Mouse (Mus musculus): ENCODE data around the gene Irf3. TPM values are rescaled to one million over a fixed set of nuclear protein-coding genes. Genes with fewer than 3 reads are reported as not detected.

The Irf3 gene
- total RNA-seq, 1 experiment = 45.9 TPM

- TF ChIP-seq CHD2 (IDR thresholded peaks at IDR 0.05; ENCODE audit: low read depth, low read length) (no peak), MAFK (IDR thresholded peaks at IDR 0.05; ENCODE audit: insufficient read depth, low read depth, low read length) (no peak), HCFC1 (IDR thresholded peaks at IDR 0.05; ENCODE audit: borderline replicate concordance, insufficient read depth, low read length) (no peak), ZNF384 (IDR thresholded peaks at IDR 0.05; ENCODE audit: low read depth, low read length) (no peak), ZC3H11A (IDR thresholded peaks at IDR 0.05; ENCODE audit: borderline replicate concordance, low read depth, low read length) (no peak)
- peaks cover 0 to 12% of the 10 kb centered on the region in 2 experiments; a peak in 2 of 4 replicates for H3K4me1 ChIP-seq (ENCODE audit: control insufficient read depth in 2 of 2, insufficient read depth in 2 of 2, low read length in 2 of 2, poor library complexity in 1 of 2)
- no peak for DNase-seq (ENCODE audit: low read depth, low spot score)
- H3K36me3 ChIP-seq (ENCODE audit: control insufficient read depth, insufficient read depth, low read length, poor library complexity, severe bottlenecking) = peaks cover 72% of the 10 kb centered on the region
- peak overlapping the region; percentile 45 for H3K9ac ChIP-seq (ENCODE audit: insufficient read depth, low read depth, low read length, poor library complexity, severe bottlenecking)
- peak overlapping the region; percentile 41 to 47; a peak in 3 of 4 replicates for H3K4me3 ChIP-seq (ENCODE audit: insufficient read depth in 1 of 2, low read depth in 1 of 2, low read length in 2 of 2, poor library complexity in 1 of 2, severe bottlenecking in 1 of 2)
- no peaks in the 10 kb centered on the region for H3K9me3 ChIP-seq (ENCODE audit: control insufficient read depth, insufficient read depth, low read depth, low read length)
- H3K27ac ChIP-seq (ENCODE audit: insufficient read depth, low read depth, low read length, poor library complexity, severe bottlenecking) = no peak overlapping the region
- in situ Hi-C loops (cut with MboI; ENCODE audit: low sequenced_read_pairs in 2 of 2, unreplicated experiment in 2 of 2) = no loop called here
These were observed 10.4 kb downstream of the Irf3 start for GRCm38 (mm10) chr7:45007846-45008245.

- H3K36me3 ChIP-seq (ENCODE audit: control insufficient read depth, insufficient read depth, low read length, poor library complexity, severe bottlenecking) = peaks cover 72% of the 10 kb centered on the region
- H3K27ac ChIP-seq (ENCODE audit: insufficient read depth, low read depth, low read length, poor library complexity, severe bottlenecking) = no peak overlapping the region
- H3K9ac ChIP-seq (ENCODE audit: insufficient read depth, low read depth, low read length, poor library complexity, severe bottlenecking) = peak overlapping the region; percentile 45
- peaks cover 0 to 12% of the 10 kb centered on the region in 2 experiments; a peak in 2 of 4 replicates for H3K4me1 ChIP-seq (ENCODE audit: control insufficient read depth in 2 of 2, insufficient read depth in 2 of 2, low read length in 2 of 2, poor library complexity in 1 of 2)
- no peak for DNase-seq (ENCODE audit: low read depth, low spot score)
- TF ChIP-seq HCFC1 (IDR thresholded peaks at IDR 0.05; ENCODE audit: borderline replicate concordance, insufficient read depth, low read length) (no peak), MAFK (IDR thresholded peaks at IDR 0.05; ENCODE audit: insufficient read depth, low read depth, low read length) (no peak), ZC3H11A (IDR thresholded peaks at IDR 0.05; ENCODE audit: borderline replicate concordance, low read depth, low read length) (no peak), ZNF384 (IDR thresholded peaks at IDR 0.05; ENCODE audit: low read depth, low read length) (no peak), CHD2 (IDR thresholded peaks at IDR 0.05; ENCODE audit: low read depth, low read length) (no peak)
- in situ Hi-C loops (cut with MboI; ENCODE audit: low sequenced_read_pairs in 2 of 2, unreplicated experiment in 2 of 2) = no loop called here
- H3K9me3 ChIP-seq (ENCODE audit: control insufficient read depth, insufficient read depth, low read depth, low read length) = no peaks in the 10 kb centered on the region
- H3K4me3 ChIP-seq (ENCODE audit: insufficient read depth in 1 of 2, low read depth in 1 of 2, low read length in 2 of 2, poor library complexity in 1 of 2, severe bottlenecking in 1 of 2) = peak overlapping the region in 1 of 2 experiments; percentile 47; a peak in 1 of 4 replicates
These were observed 11.0 kb downstream of the Irf3 start for GRCm38 (mm10) chr7:45008411-45008810.

GRCm38 (mm10) chr7:45012011-45012410, 14.6 kb downstream of the Irf3 start:
- no peak for DNase-seq (ENCODE audit: low read depth, low spot score)
- TF ChIP-seq ZC3H11A (IDR thresholded peaks at IDR 0.05; ENCODE audit: borderline replicate concordance, low read depth, low read length) = no peak
- TF ChIP-seq HCFC1 (IDR thresholded peaks at IDR 0.05; ENCODE audit: borderline replicate concordance, insufficient read depth, low read length) = no peak
- TF ChIP-seq MAFK (IDR thresholded peaks at IDR 0.05; ENCODE audit: insufficient read depth, low read depth, low read length) = no peak
- Histone ChIP-seq H3K4me1 (ENCODE audit: control insufficient read depth in 2 of 2, insufficient read depth in 2 of 2, low read length in 2 of 2, poor library complexity in 1 of 2) (peaks cover 3 to 12% of the 10 kb centered on the region in 2 experiments; a peak in 3 of 4 replicates), H3K4me3 (ENCODE audit: insufficient read depth in 1 of 2, low read depth in 1 of 2, low read length in 2 of 2, poor library complexity in 1 of 2, severe bottlenecking in 1 of 2) (no peak overlapping the region), H3K9me3 (ENCODE audit: control insufficient read depth, insufficient read depth, low read depth, low read length) (no peaks in the 10 kb centered on the region), H3K36me3 (ENCODE audit: control insufficient read depth, insufficient read depth, low read length, poor library complexity, severe bottlenecking) (peaks cover 49% of the 10 kb centered on the region), H3K27ac (ENCODE audit: insufficient read depth, low read depth, low read length, poor library complexity, severe bottlenecking) (no peak overlapping the region), H3K9ac (ENCODE audit: insufficient read depth, low read depth, low read length, poor library complexity, severe bottlenecking) (no peak overlapping the region)
- in situ Hi-C loops (cut with MboI; ENCODE audit: low sequenced_read_pairs in 2 of 2, unreplicated experiment in 2 of 2) = no loop called here

GRCm38 (mm10) chr7:45012824-45013223, 15.4 kb downstream of the Irf3 start:
- in situ Hi-C loops (cut with MboI; ENCODE audit: low sequenced_read_pairs in 2 of 2, unreplicated experiment in 2 of 2) = no loop called here
- no peak overlapping the region for H3K9ac ChIP-seq (ENCODE audit: insufficient read depth, low read depth, low read length, poor library complexity, severe bottlenecking)
- H3K9me3 ChIP-seq (ENCODE audit: control insufficient read depth, insufficient read depth, low read depth, low read length) = no peaks in the 10 kb centered on the region
- TF ChIP-seq CHD2 (IDR thresholded peaks at IDR 0.05; ENCODE audit: low read depth, low read length) (no peak), MAFK (IDR thresholded peaks at IDR 0.05; ENCODE audit: insufficient read depth, low read depth, low read length) (no peak), ZNF384 (IDR thresholded peaks at IDR 0.05; ENCODE audit: low read depth, low read length) (no peak), HCFC1 (IDR thresholded peaks at IDR 0.05; ENCODE audit: borderline replicate concordance, insufficient read depth, low read length) (no peak), ZC3H11A (IDR thresholded peaks at IDR 0.05; ENCODE audit: borderline replicate concordance, low read depth, low read length) (no peak)
- peaks cover 41% of the 10 kb centered on the region for H3K36me3 ChIP-seq (ENCODE audit: control insufficient read depth, insufficient read depth, low read length, poor library complexity, severe bottlenecking)
- no peak overlapping the region for H3K4me3 ChIP-seq (ENCODE audit: insufficient read depth in 1 of 2, low read depth in 1 of 2, low read length in 2 of 2, poor library complexity in 1 of 2, severe bottlenecking in 1 of 2)
- peaks cover 3 to 12% of the 10 kb centered on the region in 2 experiments; a peak in 3 of 4 replicates for H3K4me1 ChIP-seq (ENCODE audit: control insufficient read depth in 2 of 2, insufficient read depth in 2 of 2, low read length in 2 of 2, poor library complexity in 1 of 2)
- no peak for DNase-seq (ENCODE audit: low read depth, low spot score)
- no peak overlapping the region for H3K27ac ChIP-seq (ENCODE audit: insufficient read depth, low read depth, low read length, poor library complexity, severe bottlenecking)
